Mouse (Mus musculus): ENCODE data around the gene Lce1m. TPM values are rescaled to one million over a fixed set of nuclear protein-coding genes. Genes with fewer than 3 reads are reported as not detected.

The Lce1m gene
- total and polyA plus RNA-seq, 2 experiments from 2014 or later, result not detected

- no peak overlapping the region for H3K27ac ChIP-seq (ENCODE audit: low read depth, low read length)
- 86% methylated on average over 1 of the region's 1 CpGs for WGBS
These were observed 2.3 kb upstream of the Lce1m start for GRCm38 (mm10) chr3:93021171-93021570.

GRCm38 (mm10) chr3:93015460-93016104 is 3.3 kb downstream of the Lce1m start, which contains the start of gene Crct1:
Gene Crct1 (minus strand): TSS chr3:93015687.
- DNase-seq (no peak), ATAC-seq (no peak)
- Histone ChIP-seq H3K27me3 (ENCODE audit: insufficient read depth, low read length) (no peaks in the 10 kb centered on the region), H3K9ac (peak within 1 kb of the TSS; percentile 46), H3K4me2 (ENCODE audit: low read depth) (peak within 1 kb of the TSS; percentile 84), H3K9me3 (ENCODE audit: low read length) (no peaks in the 10 kb centered on the region), H3K4me1 (ENCODE audit: insufficient read depth) (no peaks in the 10 kb centered on the region), H3K4me3 (ENCODE audit: low read depth, low read length) (peak within 1 kb of the TSS; percentile 41), H3K27ac (ENCODE audit: low read depth, low read length) (no peak within 1 kb of the TSS), H3K36me3 (ENCODE audit: insufficient read depth) (no peaks in the 10 kb centered on the region)
- WGBS, result 64% methylated on average over 4 of the region's 4 CpGs
- no peak for TF ChIP-seq CTCF (IDR thresholded peaks at IDR 0.05; ENCODE audit: low read depth)

More at GRCm38 (mm10) chr3:93021171-93021570, 2.3 kb upstream of the Lce1m start:
- no peaks in the 10 kb centered on the region for H3K4me1 ChIP-seq (ENCODE audit: insufficient read depth)
- no peaks in the 10 kb centered on the region for H3K36me3 ChIP-seq (ENCODE audit: insufficient read depth)
- DNase-seq, result no peak
- H3K27me3 ChIP-seq (ENCODE audit: insufficient read depth, low read length), result no peaks in the 10 kb centered on the region
- H3K9me3 ChIP-seq (ENCODE audit: low read length), result no peaks in the 10 kb centered on the region
- H3K9ac ChIP-seq, result no peak overlapping the region
- H3K4me3 ChIP-seq (ENCODE audit: low read depth, low read length), result no peak overlapping the region
- H3K4me2 ChIP-seq (ENCODE audit: low read depth), result no peak overlapping the region
- TF ChIP-seq CTCF (IDR thresholded peaks at IDR 0.05; ENCODE audit: low read depth), result no peak
- ATAC-seq, result no peak

- WGBS, result 18% methylated on average over 5 of the region's 5 CpGs
- peak overlapping the region; percentile 84 for H3K4me2 ChIP-seq (ENCODE audit: low read depth)
- TF ChIP-seq CTCF (IDR thresholded peaks at IDR 0.05; ENCODE audit: low read depth), result no peak
- DNase-seq, result peak; percentile 8
- no peak overlapping the region for H3K27ac ChIP-seq (ENCODE audit: low read depth, low read length)
- no peaks in the 10 kb centered on the region for H3K9me3 ChIP-seq (ENCODE audit: low read length)
- no peaks in the 10 kb centered on the region for H3K4me1 ChIP-seq (ENCODE audit: insufficient read depth)
- ATAC-seq, result no peak
- H3K36me3 ChIP-seq (ENCODE audit: insufficient read depth), result no peaks in the 10 kb centered on the region
- peak overlapping the region; percentile 46 for H3K9ac ChIP-seq
- no peaks in the 10 kb centered on the region for H3K27me3 ChIP-seq (ENCODE audit: insufficient read depth, low read length)
- peak overlapping the region; percentile 41 for H3K4me3 ChIP-seq (ENCODE audit: low read depth, low read length)
These were observed 4.0 kb downstream of the Lce1m start for GRCm38 (mm10) chr3:93014871-93015270.

GRCm38 (mm10) chr3:93014378-93014801 is 4.5 kb downstream of the Lce1m start:
- H3K36me3 ChIP-seq (ENCODE audit: insufficient read depth), result no peaks in the 10 kb centered on the region
- 0 out of 2 replicates have a peak, but pooled peaks have one; percentile 20 for TF ChIP-seq CTCF (IDR thresholded peaks at IDR 0.05; ENCODE audit: low read depth)
- peak overlapping the region; percentile 84 for H3K4me2 ChIP-seq (ENCODE audit: low read depth)
- peak overlapping the region; percentile 41 for H3K4me3 ChIP-seq (ENCODE audit: low read depth, low read length)
- DNase-seq (peak; percentile 51), ATAC-seq (peak; percentile 90)
- H3K9me3 ChIP-seq (ENCODE audit: low read length), result no peaks in the 10 kb centered on the region
- H3K27ac ChIP-seq (ENCODE audit: low read depth, low read length), result no peak overlapping the region
- 2% methylated on average over 24 of the region's 24 CpGs for WGBS
- H3K9ac ChIP-seq, result peak overlapping the region; percentile 46
- no peaks in the 10 kb centered on the region for H3K4me1 ChIP-seq (ENCODE audit: insufficient read depth)
- no peaks in the 10 kb centered on the region for H3K27me3 ChIP-seq (ENCODE audit: insufficient read depth, low read length)

GRCm38 (mm10) chr3:93002843-93003242 is 16.0 kb downstream of the Lce1m start:
- no peak overlapping the region for H3K4me2 ChIP-seq (ENCODE audit: low read depth)
- 38% methylated on average over 4 of the region's 4 CpGs for WGBS
- ATAC-seq, result no peak; the same call in 1 of the 2 replicates

GRCm38 (mm10) chr3:93000621-93001020 is 18.2 kb downstream of the Lce1m start:
- no peak overlapping the region for H3K9ac ChIP-seq
- no peaks in the 10 kb centered on the region for H3K4me1 ChIP-seq (ENCODE audit: insufficient read depth)
- DNase-seq (no peak), ATAC-seq (no peak)
- 87% methylated on average over 3 of the region's 3 CpGs for WGBS
- TF ChIP-seq CTCF (IDR thresholded peaks at IDR 0.05; ENCODE audit: low read depth), result no peak
- no peaks in the 10 kb centered on the region for H3K27me3 ChIP-seq (ENCODE audit: insufficient read depth, low read length)
- no peak overlapping the region for H3K27ac ChIP-seq (ENCODE audit: low read depth, low read length)
- H3K36me3 ChIP-seq (ENCODE audit: insufficient read depth), result no peaks in the 10 kb centered on the region
- no peak overlapping the region for H3K4me3 ChIP-seq (ENCODE audit: low read depth, low read length)
- no peak overlapping the region for H3K4me2 ChIP-seq (ENCODE audit: low read depth)
- H3K9me3 ChIP-seq (ENCODE audit: low read length), result no peaks in the 10 kb centered on the region

More at GRCm38 (mm10) chr3:93002843-93003242, 16.0 kb downstream of the Lce1m start:
- Histone ChIP-seq H3K27me3 (ENCODE audit: insufficient read depth, low read length) (no peaks in the 10 kb centered on the region), H3K9ac (no peak overlapping the region), H3K9me3 (ENCODE audit: low read length) (no peaks in the 10 kb centered on the region), H3K4me1 (ENCODE audit: insufficient read depth) (no peaks in the 10 kb centered on the region), H3K36me3 (ENCODE audit: insufficient read depth) (no peaks in the 10 kb centered on the region), H3K27ac (ENCODE audit: low read depth, low read length) (no peak overlapping the region), H3K4me3 (ENCODE audit: low read depth, low read length) (no peak overlapping the region)
- no peak for DNase-seq
- TF ChIP-seq CTCF (IDR thresholded peaks at IDR 0.05; ENCODE audit: low read depth), result no peak

GRCm38 (mm10) chr3:92998691-92999090 is 20.2 kb downstream of the Lce1m start:
- DNase-seq, result peak; percentile 85
- 2% methylated on average over 7 of the region's 7 CpGs for WGBS
- H3K9ac ChIP-seq, result no peak overlapping the region
- no peaks in the 10 kb centered on the region for H3K4me1 ChIP-seq (ENCODE audit: insufficient read depth)
- no peak overlapping the region for H3K27ac ChIP-seq (ENCODE audit: low read depth, low read length)
- no peak overlapping the region for H3K4me2 ChIP-seq (ENCODE audit: low read depth)
- no peaks in the 10 kb centered on the region for H3K9me3 ChIP-seq (ENCODE audit: low read length)
- no peak overlapping the region for H3K4me3 ChIP-seq (ENCODE audit: low read depth, low read length)
- H3K27me3 ChIP-seq (ENCODE audit: insufficient read depth, low read length), result no peaks in the 10 kb centered on the region
- peak; percentile 95 for ATAC-seq
- H3K36me3 ChIP-seq (ENCODE audit: insufficient read depth), result no peaks in the 10 kb centered on the region
- peak; percentile 87 for TF ChIP-seq CTCF (IDR thresholded peaks at IDR 0.05; ENCODE audit: low read depth)

All from forebrain, postnatal 0 days (tissue).